Mouse (Mus musculus) ovary, adult 10 weeks (tissue): ENCODE data around the gene Myo1b. TPM values are rescaled to one million over a fixed set of nuclear protein-coding genes. Genes with fewer than 3 reads are reported as not detected.

Experiments
- polyA plus RNA-seq: library from polyadenylated mRNA; stranded (reverse); fragments of 350-450 nt; fragmentation: Illumina TruSeq; extraction: RNeasy Lipid Tissue Mini Kit (QIAGEN cat#74804); gene quantifications from one replicate; pipeline ENCODE4 v1.2.3, GENCODE M21; 2014

Myo1b gene
- polyA plus RNA-seq = 187 TPM

GRCm38 (mm10) chr1:51915576-51916156, at the start of gene Myo1b:
TSS of gene Myo1b (minus strand) at chr1:51916071.

Other genes starting within 250 kb of the Myo1b start
- gene Stat4, start 71.1 kb upstream of the Myo1b start, polyA plus RNA-seq = 3.0 TPM
- 114 TPM for gene Stat1, start 203.4 kb upstream of the Myo1b start, polyA plus RNA-seq